Mouse (Mus musculus) macrophage (primary cell): ENCODE data around the gene Fgr. TPM values are rescaled to one million over a fixed set of nuclear protein-coding genes. Genes with fewer than 3 reads are reported as not detected.
"Not testable (repeated sequence)": the region's sequence is repeated elsewhere in the genome, so short reads cannot be mapped to it uniquely, and the experiment has no call there.

Experiments used
- H3K27ac ChIP-seq: fragments of 350-480 bp; formaldehyde crosslinking; 2 replicates; pipeline ENCODE4 v1.9.0; 2021
- H3K36me3 ChIP-seq: fragments of 350-480 bp; formaldehyde crosslinking; 2 replicates; pipeline ENCODE4 v1.9.0; 2021; ENCODE audit errors: inconsistent target
- H3K4me3 ChIP-seq: fragments of 350-480 bp; formaldehyde crosslinking; 2 replicates; pipeline ENCODE4 v1.9.0; 2021; ENCODE audit errors: inconsistent target
- H3K79me2 ChIP-seq: fragments of 350-480 bp; formaldehyde crosslinking; 2 replicates; pipeline ENCODE4 v1.9.0; 2021; ENCODE audit errors: inconsistent target
- WGBS: methylation state at CpG from one replicate; pipeline ENCODE4 v1.1.7; 2026; ENCODE audit warnings: inconsistent platforms; ENCODE audit not compliant: missing documents; 5-methylcytosine and 5-hydroxymethylcytosine counted together
- polyA plus RNA-seq: library from polyadenylated mRNA; stranded (reverse); fragments of 250-400 nt; gene quantifications from 3 replicates; pipeline ENCODE4 v1.2.4, GENCODE M21; 2018; ENCODE audit warnings: inconsistent platforms

Gene Fgr
- polyA plus RNA-seq, 1 experiment from 2014 or later = 1.8 TPM

GRCm38 (mm10) chr4:132988581-132989355 is 14.9 kb downstream of the Fgr start:
- H3K27ac ChIP-seq = no peak overlapping the region

GRCm38 (mm10) chr4:132993553-132993952 is 19.7 kb downstream of the Fgr start:
- 100% methylated on average over 4 of the region's 4 CpGs for WGBS
- no peak overlapping the region for H3K4me3 ChIP-seq
- H3K27ac ChIP-seq = no peak overlapping the region
- H3K36me3 ChIP-seq = no peaks in the 10 kb centered on the region
- no peaks in the 10 kb centered on the region for H3K79me2 ChIP-seq

More at GRCm38 (mm10) chr4:132988581-132989355, 14.9 kb downstream of the Fgr start:
- no peaks in the 10 kb centered on the region for H3K36me3 ChIP-seq
- 82% methylated on average over 6 of the region's 6 CpGs for WGBS
- H3K4me3 ChIP-seq = no peak overlapping the region
- H3K79me2 ChIP-seq = no peaks in the 10 kb centered on the region

- WGBS = 74% methylated on average over 14 of the region's 14 CpGs
- no peaks in the 10 kb centered on the region for H3K36me3 ChIP-seq
- no peaks in the 10 kb centered on the region for H3K79me2 ChIP-seq
- H3K4me3 ChIP-seq = no peak overlapping the region
- H3K27ac ChIP-seq = no peak overlapping the region
Measured at GRCm38 (mm10) chr4:132997469-132998237, 23.8 kb downstream of the Fgr start.

GRCm38 (mm10) chr4:133002896-133003295 is 29.0 kb downstream of the Fgr start:
- Histone ChIP-seq H3K36me3 (no peaks in the 10 kb centered on the region), H3K27ac (no peak overlapping the region), H3K79me2 (no peaks in the 10 kb centered on the region), H3K4me3 (no peak overlapping the region)
- WGBS = 85% methylated on average over 10 of the region's 10 CpGs

- 95% methylated on average over 17 of the region's 21 CpGs for whole genome bisulfite sequencing
- no peaks in the 10 kb centered on the region for H3K79me2 ChIP-seq
- no peaks in the 10 kb centered on the region for H3K36me3 ChIP-seq
- no peak overlapping the region for H3K27ac ChIP-seq
- no peak overlapping the region for H3K4me3 ChIP-seq
Measured at GRCm38 (mm10) chr4:133003316-133004018, 29.6 kb downstream of the Fgr start.

- Histone ChIP-seq H3K79me2 (no peaks in the 10 kb centered on the region), H3K27ac (no peak overlapping the region), H3K4me3 (no peak overlapping the region), H3K36me3 (no peaks in the 10 kb centered on the region)
- WGBS = 16% methylated on average over 3 of the region's 3 CpGs
Measured at GRCm38 (mm10) chr4:133005233-133005632, 31.3 kb downstream of the Fgr start.

GRCm38 (mm10) chr4:133005885-133006451 is 32.1 kb downstream of the Fgr start:
- H3K27ac ChIP-seq, H3K36me3 ChIP-seq, H3K79me2 ChIP-seq, H3K4me3 ChIP-seq: not testable (repeated sequence)
- WGBS = 49% methylated on average over 6 of the region's 6 CpGs

- Histone ChIP-seq H3K4me3 (no peak overlapping the region), H3K36me3 (no peaks in the 10 kb centered on the region), H3K27ac (no peak overlapping the region), H3K79me2 (no peaks in the 10 kb centered on the region)
- 83% methylated on average over 14 of the region's 15 CpGs for WGBS
Measured at GRCm38 (mm10) chr4:133007513-133008380, 33.9 kb downstream of the Fgr start.

GRCm38 (mm10) chr4:133009131-133009530 is 35.2 kb downstream of the Fgr start:
- H3K27ac ChIP-seq = no peak overlapping the region
- whole genome bisulfite sequencing = 6% methylated on average over 4 of the region's 4 CpGs
- no peaks in the 10 kb centered on the region for H3K36me3 ChIP-seq
- no peaks in the 10 kb centered on the region for H3K79me2 ChIP-seq
- H3K4me3 ChIP-seq = no peak overlapping the region

GRCm38 (mm10) chr4:133009676-133010075 is 35.8 kb downstream of the Fgr start:
- H3K27ac ChIP-seq = no peak overlapping the region
- H3K79me2 ChIP-seq = no peaks in the 10 kb centered on the region
- 72% methylated on average over 5 of the region's 5 CpGs for WGBS
- H3K4me3 ChIP-seq = no peak overlapping the region
- no peaks in the 10 kb centered on the region for H3K36me3 ChIP-seq

GRCm38 (mm10) chr4:133010611-133011010 is 36.7 kb downstream of the Fgr start:
- peak overlapping the region; percentile 35 for H3K4me3 ChIP-seq
- no peaks in the 10 kb centered on the region for H3K36me3 ChIP-seq
- H3K79me2 ChIP-seq = no peaks in the 10 kb centered on the region
- WGBS = 6% methylated on average over 17 of the region's 17 CpGs
- H3K27ac ChIP-seq = no peak overlapping the region

- Histone ChIP-seq H3K4me3 (peak within 1 kb of the TSS; percentile 58), H3K36me3 (no peaks in the 10 kb centered on the region), H3K79me2 (no peaks in the 10 kb centered on the region), H3K27ac (no peak within 1 kb of the TSS)
- WGBS = 3% methylated on average over 64 of the region's 66 CpGs
Measured at GRCm38 (mm10) chr4:133011028-133011820, 37.3 kb downstream of the Fgr start, which contains the start of gene Ahdc1. Gene Ahdc1 (plus strand): TSS chr4:133011260.
